Mouse (Mus musculus) thymus, adult 2 months (tissue): Measurements from ENCODE around the gene Zfp296.

Experiments
- CTCF ChIP-seq: fragments of 200-500 bp; IDR thresholded peaks from 2 replicates; pipeline ENCODE4 v1.5.1; 2012; ENCODE audit warnings: mild to moderate bottlenecking, control low read depth, low read length, moderate library complexity, borderline replicate concordance; ENCODE audit not compliant: control insufficient read depth, poor library complexity, insufficient read depth; ENCODE audit errors: extremely low read depth
- POLR2A ChIP-seq: fragments of 200-500 bp; IDR thresholded peaks from 2 replicates; pipeline ENCODE4 v1.6.1; 2012; ENCODE audit warnings: mild to moderate bottlenecking, low read length, control low read depth, moderate library complexity; ENCODE audit not compliant: control insufficient read depth, poor library complexity, insufficient read depth; ENCODE audit errors: extremely low read depth

GRCm38 (mm10) chr7:19561765-19562642 is 15.1 kb upstream of the Zfp296 start:
- TF ChIP-seq POLR2A (peak; percentile 61), CTCF (no peak)
